Mouse (Mus musculus) myocyte (in vitro differentiated cells): ENCODE results near the gene Epp13.

Experiments
- CEBPB ChIP-seq: IDR thresholded peaks from 2 replicates; pipeline ENCODE4 v1.6.1; 2011; ENCODE audit warnings: mild to moderate bottlenecking, moderate library complexity; ENCODE audit not compliant: poor library complexity, insufficient read depth, severe bottlenecking
- E2F4 ChIP-seq: IDR thresholded peaks from one replicate; pipeline ENCODE4 v1.6.1; 2011; ENCODE audit warnings: mild to moderate bottlenecking, control low read depth, moderate library complexity; ENCODE audit not compliant: insufficient read depth
- MAX ChIP-seq: IDR thresholded peaks from one replicate; pipeline ENCODE4 v1.6.1; 2011; ENCODE audit warnings: low read depth, mild to moderate bottlenecking, control low read depth
- MYOD1 ChIP-seq, 3 experiments: IDR thresholded peaks; one replicate each; pipeline ENCODE4 v1.6.1; 2011; ENCODE audit warnings: control low read depth in 2 of 3, low read depth in 2 of 3, mild to moderate bottlenecking in 2 of 3, moderate library complexity in 1 of 3; ENCODE audit not compliant: insufficient read length in 2 of 3, control insufficient read depth in 1 of 3
- POLR2A ChIP-seq: IDR thresholded peaks from one replicate; pipeline ENCODE4 v1.6.1; 2011; ENCODE audit warnings: low read depth, mild to moderate bottlenecking, control low read depth, moderate library complexity; ENCODE audit not compliant: insufficient read length
- POLR2AphosphoS2 ChIP-seq: IDR thresholded peaks from one replicate; pipeline ENCODE4 v1.6.1; 2011; ENCODE audit warnings: low read depth, control low read depth; ENCODE audit not compliant: insufficient read length
- TCF12 ChIP-seq: IDR thresholded peaks from one replicate; pipeline ENCODE4 v1.6.1; 2011; ENCODE audit warnings: mild to moderate bottlenecking, control low read depth; ENCODE audit not compliant: poor library complexity, insufficient read depth, severe bottlenecking
- USF1 ChIP-seq: IDR thresholded peaks from one replicate; pipeline ENCODE4 v1.6.1; 2011; ENCODE audit warnings: low read depth, mild to moderate bottlenecking, control low read depth, moderate library complexity

DNA sequence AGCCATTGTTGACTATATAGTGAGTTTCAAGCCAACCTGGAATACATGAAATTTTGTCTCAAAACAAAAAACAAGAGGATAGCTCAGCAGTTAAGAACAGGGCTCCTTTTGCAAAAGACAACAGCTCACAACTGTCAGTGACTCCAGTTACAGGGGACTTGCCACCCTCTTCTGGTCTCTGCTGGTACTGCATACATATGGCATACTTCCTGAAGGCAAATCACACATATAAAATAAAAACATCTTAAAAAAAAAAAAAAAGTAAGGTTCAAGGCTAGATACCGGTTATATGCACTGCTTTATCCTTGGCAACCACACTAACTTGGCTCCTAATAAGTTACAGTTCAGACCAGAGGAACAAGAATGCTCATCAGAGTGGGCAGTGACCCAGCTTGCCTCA, 30.2 kb downstream of the Epp13 start:
- TF ChIP-seq MYOD1 (IDR thresholded peaks at IDR 0.05; ENCODE audit: control insufficient read depth in 1 of 3, insufficient read length in 2 of 3, low read depth in 2 of 3), result no peak
- TF ChIP-seq MAX, result no peak
- no peak for TF ChIP-seq POLR2A
- no peak for TF ChIP-seq USF1
- TF ChIP-seq CEBPB, result no peak
- TF ChIP-seq E2F4, result no peak
- no peak for TF ChIP-seq TCF12
- no peak for TF ChIP-seq POLR2AphosphoS2
